Mouse (Mus musculus) activated CD4-positive, CD25-positive, alpha-beta regulatory T cell, adult 4 months (primary cell): ENCODE data around the gene Gm3618. TPM values are rescaled to one million over a fixed set of nuclear protein-coding genes. Genes with fewer than 3 reads are reported as not detected.
"Not testable (repeated sequence)": the region's sequence is repeated elsewhere in the genome, so short reads cannot be mapped to it uniquely, and the experiment has no call there.

ENCODE experiments used
- ATAC-seq: one replicate; pipeline ENCODE4 v1.8.0; 2017
- polyA plus RNA-seq, 2 experiments: library from polyadenylated mRNA; unstranded; fragments of 100-300 nt; shearing (Covaris generic); gene quantifications; one replicate each; pipeline ENCODE4 v1.2.1; 2017

Gene Gm3618
- not detected for polyA plus RNA-seq

- ATAC-seq: not testable (repeated sequence)
Observed at GRCm38 (mm10) chr14:6343578-6343977, at the start of gene Gm3618. Gene Gm3618 (minus strand): TSS chr14:6343678.

- ATAC-seq: not testable (repeated sequence)
Observed at GRCm38 (mm10) chr14:6390219-6390618, 46.7 kb upstream of the Gm3618 start, which contains the start of gene Gm16440. Gene Gm16440 (minus strand): TSS chr14:6390319.

DNA sequence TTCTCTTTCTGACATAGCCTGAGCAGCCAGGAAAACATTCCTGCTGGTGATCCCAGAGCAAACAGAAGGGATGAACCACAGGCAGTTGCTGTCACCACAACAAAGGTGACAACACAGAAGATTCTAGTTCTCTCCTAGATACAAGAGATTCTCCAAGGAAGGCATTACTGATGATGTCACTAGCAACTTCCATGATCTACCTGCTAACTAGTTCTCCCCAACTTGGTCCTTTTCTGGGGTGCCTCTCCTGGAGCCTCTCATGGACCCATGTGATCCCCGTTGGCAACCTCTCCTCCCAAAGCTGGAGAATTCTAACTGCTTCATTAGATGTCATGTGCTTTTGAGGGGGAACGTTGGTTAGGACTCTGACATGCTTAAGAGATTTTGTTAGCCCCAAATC lies 38.7 kb downstream of the Gm3618 start, which contains the start of gene Gm21103:
Gene Gm21103, minus strand, starts transcription at position 101 of the 400 bp plus-strand sequence.
- ATAC-seq: not testable (repeated sequence)

- ATAC-seq: not testable (repeated sequence)
Observed at GRCm38 (mm10) chr14:6286931-6287715, 56.4 kb downstream of the Gm3618 start, which contains the start of gene Gm3411. Gene Gm3411 (minus strand): TSS chr14:6287250.

Other genes with a start within 250 kb of the Gm3618 start
- gene Gm8206, start 249.7 kb downstream of the Gm3618 start, polyA plus RNA-seq: 1 to 10 TPM; 1.4 to 3.2 TPM
- 10 to 100 TPM in 1 of 2 experiments, 1 to 10 TPM in 1; 8.8 to 10.0 TPM for gene Gm3468, start 235.0 kb downstream of the Gm3618 start, polyA plus RNA-seq
- gene Gm3476, start 217.9 kb downstream of the Gm3618 start, polyA plus RNA-seq: not detected
- not detected for gene Gm21560, start 124.4 kb downstream of the Gm3618 start, polyA plus RNA-seq
- 1 to 10 TPM; 1.4 to 2.2 TPM for gene Gm3411, start 56.4 kb downstream of the Gm3618 start, polyA plus RNA-seq
- under 1 TPM in 1 of 2 experiments, not detected in 1; 0.37 TPM for gene Gm21103, start 38.8 kb downstream of the Gm3618 start, polyA plus RNA-seq
- not detected for gene Gm16440, start 46.6 kb upstream of the Gm3618 start, polyA plus RNA-seq
- 1 to 10 TPM in 1 of 2 experiments, under 1 TPM in 1; 0.38 to 4.6 TPM for gene Gm3591, start 68.8 kb upstream of the Gm3618 start, polyA plus RNA-seq
- gene Gm3594, start 100.9 kb upstream of the Gm3618 start, polyA plus RNA-seq: not detected
- not detected for gene Gm8356, start 193.6 kb upstream of the Gm3618 start, polyA plus RNA-seq
- gene Gm3629, start 246.9 kb upstream of the Gm3618 start, polyA plus RNA-seq: under 1 TPM; 0.32 to 0.41 TPM